Mouse (Mus musculus) cerebellum, postnatal 36 days (tissue): ENCODE data around the gene 2310039H08Rik.

Experiments used
- DNase-seq, 2 experiments: peaks; one replicate each; pipeline ENCODE4 v3.0.0; 2021 to 2022; ENCODE audit warnings: mixed read lengths in 2 of 2

2310039H08Rik gene

DNA sequence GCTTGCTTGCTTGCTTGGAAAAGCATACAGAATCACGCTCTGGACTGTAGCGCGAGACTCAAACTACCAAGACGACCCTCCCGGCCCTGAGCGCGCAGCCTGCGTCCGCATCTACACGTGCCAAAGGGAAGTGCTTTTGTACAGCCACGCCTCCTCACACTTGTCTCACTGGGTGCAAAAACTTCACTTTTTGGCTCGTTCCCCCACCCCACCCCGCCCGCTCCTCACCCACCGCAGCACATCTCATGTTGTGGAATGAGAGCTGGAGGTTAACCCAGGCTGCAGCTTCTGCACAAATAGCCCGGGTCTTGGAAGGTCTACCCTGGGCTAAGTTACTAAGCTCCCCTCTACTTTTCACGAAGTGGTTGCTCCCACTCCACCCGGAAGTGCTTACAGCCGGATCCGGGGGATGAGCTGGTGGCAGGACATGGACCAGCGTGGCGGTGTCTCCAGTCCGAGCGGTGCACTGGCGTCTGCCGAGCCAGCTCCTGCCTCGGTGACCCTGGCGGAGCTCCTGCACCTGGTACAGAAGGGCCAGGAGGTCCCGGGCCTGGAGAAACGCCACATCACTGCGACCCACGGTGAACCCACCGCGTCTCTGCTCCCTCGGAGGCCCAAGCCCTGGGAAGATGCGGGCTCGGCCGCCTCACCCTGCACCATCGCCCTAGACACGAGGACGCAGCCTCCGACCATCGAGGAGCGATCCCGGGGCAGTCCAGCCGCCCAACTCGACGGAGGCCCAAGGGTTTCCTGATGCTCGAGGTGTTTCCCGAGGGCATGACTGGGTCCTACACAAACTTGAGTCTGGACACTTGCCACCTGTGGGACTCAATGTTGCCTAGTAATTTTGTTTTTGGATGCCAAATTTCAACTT is at the start of gene 2310039H08Rik:
Gene 2310039H08Rik (plus strand): TSS at position 232 of the 874 bp plus-strand sequence.
- peak; percentile 80 to 83 for DNase-seq

GRCm38 (mm10) chr17:46724477-46725084 is 47.9 kb upstream of the 2310039H08Rik start:
- DNase-seq = no peak

DNA sequence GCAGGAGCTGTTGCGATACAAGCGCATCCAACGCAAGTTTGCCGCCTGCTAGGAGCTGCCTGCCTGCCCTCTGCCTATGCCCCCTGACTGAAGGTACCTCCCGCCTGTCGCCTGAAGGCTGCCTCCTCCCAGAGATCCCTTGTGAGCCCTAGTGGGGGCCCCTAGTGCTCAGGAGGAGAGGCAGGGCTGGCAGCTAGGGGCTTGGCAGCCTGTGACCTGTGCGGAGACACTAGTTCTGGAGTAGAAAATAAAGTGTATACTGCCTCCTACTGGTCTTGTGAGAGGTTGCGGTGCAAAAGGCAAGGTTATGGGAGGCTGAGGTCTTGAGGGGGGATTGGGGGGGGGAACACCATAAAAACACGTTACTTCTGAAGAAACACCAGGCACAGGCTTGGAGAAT is 47.2 kb upstream of the 2310039H08Rik start:
- peak; percentile 36 to 43 for DNase-seq

DNA sequence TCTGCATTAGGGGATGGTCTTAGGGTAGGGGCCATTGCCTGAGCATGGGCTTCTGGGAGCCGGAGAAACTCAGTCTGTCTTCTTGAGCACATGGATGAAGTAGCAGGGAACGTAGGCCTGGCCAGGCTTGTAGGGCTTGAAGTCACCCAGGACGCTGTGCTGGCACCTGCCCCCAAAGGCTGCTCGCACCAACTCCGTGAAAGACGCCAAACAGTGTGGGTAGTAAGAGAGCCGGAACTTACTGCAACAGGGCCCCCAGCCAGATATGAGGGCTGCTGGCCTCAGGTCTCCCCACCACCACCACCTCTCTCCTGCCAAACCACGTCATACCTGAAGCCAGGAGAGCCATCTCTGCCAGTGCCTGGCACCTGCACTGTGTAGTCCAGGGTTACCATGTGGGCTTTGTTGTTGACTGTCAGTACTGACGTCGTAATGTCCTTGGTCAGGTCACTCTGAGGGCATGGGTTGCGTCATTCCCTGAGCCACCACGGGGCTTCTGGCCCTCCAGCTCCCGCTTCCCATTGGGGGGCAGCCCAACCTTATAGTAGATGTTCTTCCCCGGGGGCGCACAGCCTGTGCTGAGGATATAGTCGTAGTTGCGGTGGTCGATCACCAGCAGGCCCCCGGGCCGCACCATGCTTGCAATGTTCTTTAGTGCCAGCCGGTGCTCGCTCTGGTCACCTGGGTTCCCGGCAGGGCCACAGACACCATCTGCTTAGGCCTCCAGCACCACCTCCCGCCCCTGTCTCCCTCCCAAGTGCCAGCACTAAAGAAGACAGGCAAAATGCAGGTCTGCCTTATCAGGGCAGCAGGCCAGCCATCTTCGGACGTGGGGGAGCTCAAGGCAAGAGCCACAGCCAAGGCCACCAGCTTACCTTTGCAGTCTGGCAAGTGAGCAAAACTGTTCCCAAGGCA is 46.4 kb upstream of the 2310039H08Rik start:
- peak; percentile 78 to 79 for DNase-seq

DNA sequence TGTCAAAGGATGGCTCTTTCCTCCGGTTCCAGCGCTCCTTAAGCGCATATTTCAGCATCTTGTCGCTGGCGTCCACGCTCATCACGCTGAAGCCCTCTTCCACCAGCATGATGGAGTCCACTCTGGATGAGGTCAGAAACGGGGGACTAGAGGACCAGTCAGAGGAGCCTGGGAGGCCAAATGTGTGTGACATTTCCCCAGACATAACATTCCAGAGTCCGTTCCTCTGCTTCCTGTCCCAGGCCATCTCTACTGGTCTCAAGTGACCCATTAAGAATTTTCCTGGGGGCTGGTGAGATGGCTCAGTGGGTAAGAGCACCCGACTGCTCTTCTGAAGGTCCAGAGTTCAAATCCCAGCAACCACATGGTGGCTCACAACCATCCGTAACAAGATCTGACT is 45.2 kb upstream of the 2310039H08Rik start:
- no peak for DNase-seq

DNA sequence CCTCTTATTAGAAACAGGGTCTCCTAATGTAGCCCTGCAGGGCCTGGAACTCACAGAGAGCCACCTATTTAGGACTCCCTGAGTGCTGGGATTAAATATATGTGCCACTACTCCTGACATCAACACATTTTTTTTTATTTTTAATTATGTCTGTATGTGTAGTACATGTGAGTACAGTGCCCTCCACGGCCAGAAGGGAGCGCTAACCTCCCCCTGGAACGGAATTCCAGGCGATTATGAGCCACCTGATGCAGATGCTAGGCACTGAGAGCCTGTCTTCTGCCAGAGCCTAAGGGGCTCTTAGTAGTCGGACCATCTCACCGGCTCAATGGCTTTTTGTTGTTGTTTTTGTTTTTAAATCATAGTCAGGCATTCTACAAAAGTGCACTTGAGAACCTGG is 44.4 kb upstream of the 2310039H08Rik start:
- peak; percentile 36 to 54 for DNase-seq

DNA sequence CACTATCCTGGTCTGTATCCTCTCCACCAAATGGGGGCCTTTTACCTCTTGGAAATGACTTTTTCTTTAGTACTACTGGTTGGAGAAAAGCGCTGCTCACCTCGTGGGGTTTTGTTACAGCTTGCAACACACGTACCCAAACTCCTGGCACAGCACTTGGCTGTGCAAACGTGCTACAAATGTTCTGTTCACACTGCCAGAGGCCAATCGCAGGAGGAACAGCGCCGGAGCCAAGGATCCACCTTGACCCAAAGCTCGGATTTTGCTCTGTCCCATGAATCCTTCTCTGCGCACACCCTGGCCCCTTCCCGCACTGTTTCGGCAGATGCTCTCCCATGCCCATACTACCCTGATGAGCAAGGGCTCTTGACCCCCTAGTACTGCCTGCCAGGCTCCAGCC is 43.9 kb upstream of the 2310039H08Rik start:
- no peak for DNase-seq

DNA sequence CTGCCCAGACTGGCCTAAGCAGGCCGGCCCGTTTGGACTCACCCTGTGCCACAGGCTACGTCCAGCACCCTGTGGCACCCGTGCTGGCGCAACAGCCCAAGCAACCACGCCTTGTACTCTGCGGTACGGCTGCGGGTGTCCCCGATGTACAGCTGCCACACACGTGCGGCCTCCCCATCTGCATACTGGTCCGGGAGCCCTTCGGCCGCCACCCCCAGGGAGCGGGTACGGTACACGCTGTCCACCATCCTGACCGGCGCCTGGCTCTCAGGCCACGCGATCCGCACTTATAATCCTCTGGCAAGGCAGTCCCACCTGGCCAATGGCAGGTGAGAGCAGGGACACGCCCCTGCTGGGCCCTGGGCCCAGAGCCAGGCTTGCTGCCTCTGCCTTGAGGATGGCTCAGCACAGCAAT is 43.5 kb upstream of the 2310039H08Rik start, which contains the start of gene Gnmt:
Gene Gnmt (minus strand): TSS at position 265 of the 415 bp plus-strand sequence.
- DNase-seq = peak; percentile 87 to 90

GRCm38 (mm10) chr17:46734055-46734454 is 38.4 kb upstream of the 2310039H08Rik start:
- DNase-seq = no peak

GRCm38 (mm10) chr17:46735287-46735686 is 37.1 kb upstream of the 2310039H08Rik start:
- no peak for DNase-seq

- no peak for DNase-seq
Measured at GRCm38 (mm10) chr17:46736160-46736559, 36.3 kb upstream of the 2310039H08Rik start.

DNA sequence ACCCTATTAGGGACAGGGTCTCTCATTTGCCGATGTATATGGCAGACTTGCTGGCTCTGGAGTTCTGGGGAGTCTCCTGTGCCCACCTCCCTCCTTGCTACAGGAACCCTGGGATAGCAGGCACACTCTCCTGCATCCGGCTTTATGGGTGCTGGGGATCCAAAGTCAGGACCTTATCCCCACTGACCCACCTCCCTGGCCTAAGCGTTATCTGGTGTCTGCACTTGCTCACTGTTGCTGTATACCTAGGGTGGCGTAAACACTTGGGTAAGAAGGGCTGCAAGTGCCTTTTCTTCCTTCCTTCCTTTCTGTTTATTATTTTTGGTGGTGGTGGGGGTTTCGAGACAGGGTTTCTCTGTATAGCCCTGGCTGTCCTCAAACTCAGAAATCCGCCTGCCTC is 31.1 kb upstream of the 2310039H08Rik start:
- DNase-seq = no peak

DNA sequence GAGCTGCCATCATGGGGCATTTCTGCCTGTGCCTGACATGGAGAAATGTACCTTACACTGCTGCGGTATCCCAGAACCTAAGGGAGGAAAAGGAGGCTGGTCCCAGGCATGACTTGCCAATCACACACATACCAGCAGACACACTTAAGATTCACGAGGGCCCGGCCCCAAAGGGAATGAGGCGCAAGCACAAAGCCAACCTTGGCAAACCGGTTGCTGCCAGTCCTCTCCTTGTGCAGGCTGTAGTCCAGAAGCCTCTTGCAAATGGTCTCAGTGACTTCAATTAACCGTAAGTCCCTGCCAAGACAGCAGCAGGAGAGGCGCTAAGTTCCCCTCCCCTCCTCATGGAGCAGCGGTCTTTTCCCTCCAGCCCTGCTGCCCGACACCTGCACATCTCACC is 29.4 kb upstream of the 2310039H08Rik start:
- no peak for DNase-seq

DNA sequence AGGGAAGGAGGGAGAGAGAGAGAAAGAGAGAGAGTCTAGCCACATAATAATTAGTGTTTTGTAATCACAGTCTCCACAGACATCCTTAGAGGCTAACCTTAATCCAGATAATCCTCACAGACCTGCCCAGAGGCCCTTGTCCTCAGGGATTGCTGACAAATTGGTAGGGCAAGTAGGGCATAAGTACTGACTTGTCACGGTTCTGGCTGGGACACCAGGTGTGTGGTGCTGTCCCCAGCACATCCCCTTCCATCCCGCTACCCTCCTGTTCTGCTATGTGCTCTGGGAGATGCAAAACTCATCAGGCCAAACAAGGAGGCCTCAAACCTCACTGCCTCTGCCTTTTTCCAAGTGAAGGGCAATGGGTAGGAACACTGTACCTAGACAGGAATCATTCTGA is 26.9 kb upstream of the 2310039H08Rik start:
- no peak for DNase-seq

- DNase-seq = no peak
Measured at GRCm38 (mm10) chr17:46747234-46747633, 25.2 kb upstream of the 2310039H08Rik start.

GRCm38 (mm10) chr17:46747806-46748205 is 24.6 kb upstream of the 2310039H08Rik start:
- DNase-seq = no peak

DNA sequence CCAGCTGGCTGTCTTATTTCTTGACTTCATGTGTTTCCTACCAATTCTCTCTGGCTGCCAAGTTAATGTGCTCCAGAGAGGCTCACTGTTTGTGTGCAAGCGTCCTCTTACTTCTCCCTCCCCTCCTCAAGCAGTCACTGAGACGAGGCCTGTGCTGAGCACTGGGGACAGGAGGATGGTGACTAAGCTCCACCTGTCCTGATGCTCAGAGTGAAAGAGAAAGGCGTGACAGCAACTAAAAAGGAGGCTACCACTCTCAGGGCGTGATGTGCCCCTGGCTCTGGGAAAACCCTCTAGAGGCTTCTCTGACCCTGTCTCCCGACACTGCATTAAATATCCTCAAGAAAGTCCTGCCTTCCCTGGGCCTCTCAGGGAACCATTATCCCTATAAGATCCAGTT is 23.2 kb upstream of the 2310039H08Rik start:
- DNase-seq = no peak

- no peak for DNase-seq
Measured at GRCm38 (mm10) chr17:46750580-46750979, 21.9 kb upstream of the 2310039H08Rik start.

DNA sequence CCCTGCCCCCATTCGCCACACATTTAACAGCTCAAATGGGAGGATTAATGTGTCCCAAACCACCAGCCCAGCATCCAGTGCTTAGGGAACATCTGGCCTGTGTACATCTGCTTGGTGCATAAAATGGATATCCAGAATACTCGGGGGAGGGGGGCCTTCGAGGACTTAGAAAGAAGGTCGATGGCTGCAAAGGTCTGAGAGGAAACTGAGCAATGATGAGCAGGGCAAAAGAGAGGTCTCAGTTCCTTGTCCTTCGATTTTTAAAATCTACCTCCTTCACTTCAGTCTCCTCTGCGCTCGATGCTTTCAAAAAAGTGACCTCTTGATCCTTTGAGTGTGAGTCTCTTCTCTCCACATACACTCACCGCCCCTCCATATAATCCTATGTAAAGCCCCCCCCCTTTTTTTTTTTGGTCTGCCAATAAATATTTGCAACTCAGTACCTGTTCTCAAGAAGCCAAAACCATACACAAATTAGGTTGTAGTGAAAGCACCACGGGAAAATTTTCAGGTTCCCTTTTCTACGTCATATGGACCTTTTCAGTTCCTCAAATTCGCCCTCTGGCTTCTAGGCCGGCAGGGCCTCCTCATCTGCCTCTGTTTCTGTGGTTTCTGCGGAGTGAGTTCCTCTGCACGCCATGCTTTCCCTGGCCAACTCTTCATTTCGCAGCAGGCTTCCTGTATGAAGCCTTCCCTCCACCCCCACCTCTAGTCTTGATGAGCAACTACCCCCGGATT is 21.2 kb upstream of the 2310039H08Rik start:
- no peak for DNase-seq

DNA sequence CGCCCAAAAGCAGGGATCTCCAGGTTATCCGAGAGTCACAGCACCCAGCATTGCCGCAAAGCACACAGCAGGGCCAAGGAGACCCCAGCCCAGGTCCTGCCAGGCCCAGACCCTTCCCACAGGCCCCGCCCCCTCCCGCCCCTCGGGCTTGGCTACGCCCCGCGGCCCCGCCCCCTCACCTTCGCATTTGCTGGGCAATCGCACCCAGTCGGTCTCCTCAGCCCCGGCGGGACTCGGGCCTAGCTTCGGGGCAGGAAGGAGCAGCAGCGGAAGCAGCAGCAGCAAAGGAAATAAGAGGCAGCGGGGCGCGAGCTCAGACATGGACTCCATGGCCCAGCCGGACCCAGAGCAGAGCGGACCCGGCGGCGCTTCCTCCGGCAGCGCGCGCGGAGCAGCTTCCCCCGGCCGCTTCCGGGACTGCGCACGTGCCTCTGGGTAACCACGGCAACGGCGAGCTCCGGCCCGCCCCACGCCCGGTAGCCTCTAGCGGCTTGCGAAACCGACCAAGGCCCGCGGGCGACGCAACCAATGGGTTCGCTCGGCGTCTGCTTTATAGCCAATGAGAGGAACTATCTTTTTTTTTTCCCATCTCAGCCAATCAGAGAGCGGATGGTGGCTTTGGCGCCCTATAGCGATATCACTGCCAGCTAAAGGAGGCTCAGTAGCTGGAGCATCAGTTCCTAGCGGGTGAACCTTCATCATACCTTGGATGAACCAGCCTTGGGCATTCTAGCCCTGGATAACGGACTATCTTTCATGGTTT is 20.5 kb upstream of the 2310039H08Rik start, which contains the start of gene Cnpy3:
Gene Cnpy3 (minus strand): TSS at position 421 of the 763 bp plus-strand sequence.
- peak; percentile 96 to 98 for DNase-seq

DNA sequence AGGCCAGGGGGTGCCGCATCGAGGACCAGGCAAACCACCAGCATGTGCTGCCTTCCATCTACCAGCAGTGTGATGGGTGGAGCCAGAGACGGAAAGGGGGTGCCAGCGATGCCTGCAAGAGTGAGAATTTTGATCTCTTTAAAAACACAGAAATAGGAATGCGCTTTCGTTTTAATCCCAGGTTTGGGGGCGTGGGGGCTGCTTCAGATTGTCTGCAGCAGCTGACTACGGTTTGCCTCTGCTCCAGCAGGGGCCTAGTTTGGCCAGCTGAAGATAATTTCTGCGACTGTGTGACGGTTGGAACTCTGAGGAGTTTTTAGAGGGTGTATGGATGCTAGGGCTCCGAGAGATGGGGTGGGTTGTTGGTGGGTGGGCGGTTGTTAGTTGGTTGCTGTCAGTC is 13.7 kb upstream of the 2310039H08Rik start:
- no peak for DNase-seq
